Mouse (Mus musculus): Measurements from ENCODE around the gene Mospd1. TPM values are rescaled to one million over a fixed set of nuclear protein-coding genes. Genes with fewer than 3 reads are reported as not detected.

The Mospd1 gene
- 25.5 and 27.0 TPM in 2 replicates for total RNA-seq (2021)
- long read RNA-seq, experiment 1, transcript Mospd1-202 (6 exons, 1,773 nt), result major isoform, 41 of 52 reads
- long read RNA-seq, experiment 1, partial matches to known transcripts, result 1 of 52 reads
- long read RNA-seq, experiment 1, other reads (novel, unspliced or antisense), result 9 of 52 reads
- long read RNA-seq, experiment 2, transcript Mospd1-202 (6 exons, 1,773 nt), result major isoform, 22 of 29 reads
- long read RNA-seq, experiment 2, partial matches to known transcripts, result 1 of 29 reads
- long read RNA-seq, experiment 2, other reads (novel, unspliced or antisense), result 6 of 29 reads

DNA sequence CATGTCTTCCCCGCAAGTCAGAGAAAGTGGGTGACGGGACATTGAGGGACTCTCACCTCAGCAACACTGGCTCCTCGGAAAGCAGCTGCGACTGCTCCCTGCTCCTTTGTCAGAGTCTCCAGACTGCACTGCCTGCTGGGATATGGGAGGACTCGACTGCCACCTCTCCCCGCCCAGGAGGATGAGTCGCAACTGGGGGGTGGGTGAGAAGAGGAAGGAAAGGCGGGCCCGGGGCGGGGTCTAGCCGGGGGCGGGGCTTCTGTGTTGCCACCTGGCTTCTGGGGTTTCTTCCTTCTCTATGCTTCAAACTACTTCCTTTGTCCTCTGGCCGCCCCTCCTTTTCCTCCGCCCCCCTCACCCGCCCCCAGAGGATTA is at the start of gene Mospd1:
Mospd1 (minus strand) TSS at position 137 of the 375 bp plus-strand sequence.
- peak; percentile 94 for DNase-seq

GRCm38 (mm10) chrX:53386362-53386761 is 16.1 kb upstream of the Mospd1 start:
- no peak for DNase-seq

GRCm38 (mm10) chrX:53383122-53383521 is 12.8 kb upstream of the Mospd1 start:
- peak; percentile 6 for DNase-seq

GRCm38 (mm10) chrX:53369534-53370365 is 552 bp downstream of the Mospd1 start:
- peak; percentile 36 for DNase-seq

DNA sequence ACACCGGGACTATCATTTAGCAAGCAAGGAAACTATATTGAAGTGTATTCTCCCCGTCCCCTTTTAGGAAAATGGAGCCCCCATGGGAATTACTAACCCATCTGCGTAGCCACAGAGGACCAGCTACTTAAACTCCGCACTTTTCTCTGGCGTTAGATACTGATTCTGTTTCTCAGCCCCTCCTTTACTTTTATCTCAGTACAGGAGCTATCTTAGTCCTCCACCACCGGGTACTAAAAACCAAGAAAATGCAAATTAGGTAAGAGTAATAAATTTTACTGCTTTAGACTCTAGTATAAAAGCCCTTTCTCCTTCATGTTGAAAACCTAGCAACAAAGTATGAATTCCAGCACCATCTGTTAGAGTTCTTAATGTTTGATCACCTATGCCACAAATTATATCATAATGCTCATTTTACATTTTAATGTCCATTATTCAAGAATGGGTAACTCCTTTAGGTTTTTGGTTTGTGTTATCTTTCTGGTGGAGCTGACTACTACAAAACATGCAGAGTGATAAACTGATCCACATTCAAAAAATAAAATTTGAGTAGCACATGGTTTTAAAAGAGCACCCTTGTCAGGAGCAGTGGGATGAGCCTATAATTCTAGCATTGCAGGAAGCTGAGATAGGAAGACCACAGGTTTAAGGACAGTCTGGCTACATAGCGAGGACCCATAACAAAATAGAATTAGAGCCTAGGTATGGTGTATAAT is 5.5 kb downstream of the Mospd1 start:
- no peak for DNase-seq

- no peak for DNase-seq
Measured at GRCm38 (mm10) chrX:53348374-53348773, 21.9 kb downstream of the Mospd1 start.

DNA sequence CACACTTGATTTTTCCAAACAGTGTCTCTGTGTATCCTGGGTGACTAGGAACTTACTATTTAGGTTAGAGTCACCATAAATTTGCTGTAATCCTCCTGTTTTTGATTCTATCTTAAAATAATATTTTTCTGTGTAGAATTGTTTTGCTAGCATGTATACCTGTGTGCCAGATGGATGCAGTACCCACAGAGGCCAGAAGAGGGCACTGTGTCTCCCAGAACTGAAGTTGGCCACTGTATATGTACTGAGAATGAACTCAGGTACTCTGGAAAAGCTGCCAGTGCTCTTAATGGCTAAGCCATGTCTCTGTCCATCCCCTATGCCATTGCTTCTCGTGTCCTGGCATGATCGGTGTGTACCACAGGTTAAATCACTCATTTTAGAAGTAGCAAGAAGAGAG is 28.8 kb downstream of the Mospd1 start:
- DNase-seq, result peak; percentile 66

- peak; percentile 18 for DNase-seq
Measured at GRCm38 (mm10) chrX:53337355-53337754, 32.9 kb downstream of the Mospd1 start.

- no peak for DNase-seq
Measured at GRCm38 (mm10) chrX:53330396-53330795, 39.9 kb downstream of the Mospd1 start.

DNA sequence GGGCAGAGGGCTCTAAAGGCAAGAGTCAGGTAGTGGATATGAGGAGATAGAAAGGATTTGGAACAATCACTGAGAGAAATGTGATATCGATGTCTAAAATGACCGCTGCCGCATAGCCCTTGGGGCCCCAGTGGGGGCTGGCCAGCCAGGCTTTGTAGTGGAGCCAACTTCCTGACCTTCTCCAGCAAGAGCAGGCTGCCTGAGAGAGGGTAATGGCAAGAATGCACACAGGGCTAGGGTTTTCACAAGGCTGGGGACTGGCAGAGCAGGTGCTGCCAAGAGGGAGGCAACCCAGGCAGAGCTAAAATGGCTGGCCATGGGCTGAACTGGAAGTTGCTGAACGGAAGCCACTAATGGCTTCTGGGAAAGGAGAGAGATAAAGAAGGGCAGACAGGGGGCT is 49.2 kb downstream of the Mospd1 start:
- DNase-seq, result peak; percentile 61

DNA sequence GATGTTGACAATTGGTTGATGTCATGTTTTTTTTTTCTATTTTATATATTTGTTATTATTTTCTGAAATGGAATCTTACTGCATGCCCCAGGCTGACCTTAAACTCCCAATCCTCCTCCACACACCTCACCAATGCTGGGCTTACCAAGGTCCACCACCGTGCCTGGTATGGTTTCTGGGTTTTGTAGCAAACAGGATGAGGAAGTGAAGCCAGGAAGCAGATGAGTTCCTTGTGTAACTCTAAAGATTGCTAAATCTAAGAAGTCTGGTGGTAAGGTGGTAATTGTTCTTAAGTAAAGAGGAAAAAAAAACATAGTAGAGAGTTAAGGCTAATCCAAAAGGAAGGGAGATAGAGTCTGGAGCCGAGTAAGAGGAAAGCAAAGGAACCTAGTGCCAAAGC is 49.7 kb downstream of the Mospd1 start:
- DNase-seq, result no peak

Other genes with a start within 250 kb of the Mospd1 start
- gene Plac1, start 130.4 kb downstream of the Mospd1 start, total RNA-seq (2021), result not detected in 2 replicates
- 8.1 and 8.2 TPM in 2 replicates for gene Fam122b, start 100.7 kb downstream of the Mospd1 start, total RNA-seq (2021)
- gene Fam122c, start 97.1 kb downstream of the Mospd1 start, total RNA-seq (2021), result not detected in 2 replicates
- gene Etd, start 64.4 kb upstream of the Mospd1 start, total RNA-seq (2021), result not detected in 2 replicates
- 75.8 and 104 TPM in 2 replicates for gene Rtl8c, start 237.5 kb upstream of the Mospd1 start, total RNA-seq (2021)
- not detected in 2 replicates for gene Gm14597, start 238.5 kb upstream of the Mospd1 start, total RNA-seq (2021)